Mouse (Mus musculus): ENCODE data around the gene Gm5089. TPM values are rescaled to one million over a fixed set of nuclear protein-coding genes. Genes with fewer than 3 reads are reported as not detected.

The Gm5089 gene
- polyA plus RNA-seq, 2 experiments = not detected

- Histone ChIP-seq H3K27ac (no peak overlapping the region), H3K4me3 (ENCODE audit: insufficient read depth in 1 of 2, low read depth in 2 of 2, low read length in 2 of 2) (no peak overlapping the region), H3K9me3 (ENCODE audit: control insufficient read depth, low read length) (no peaks in the 10 kb centered on the region), H3K9ac (replicated peaks) (no peak overlapping the region), H3K36me3 (replicated peaks; ENCODE audit: control insufficient read depth, insufficient read depth, low read depth) (no peaks in the 10 kb centered on the region), H3K4me1 (replicated peaks; ENCODE audit: control insufficient read depth in 2 of 2, insufficient read depth in 2 of 2, low read length in 1 of 2) (no peaks in the 10 kb centered on the region), H3K4me2 (ENCODE audit: low read depth) (no peak overlapping the region), H3K27me3 (ENCODE audit: control insufficient read depth, insufficient read depth, low read length) (no peaks in the 10 kb centered on the region)
- WGBS (ENCODE audit: insufficient replicate concordance) = 77% methylated on average over 17 of the region's 17 CpGs
- ATAC-seq (ENCODE audit: insufficient read depth) (no peak), DNase-seq (ENCODE audit: low read depth in 3 of 3, low spot score in 3 of 3) (no peak)
- TF ChIP-seq EP300 (IDR thresholded peaks at IDR 0.05; ENCODE audit: low read depth) (no peak), CTCF (IDR thresholded peaks at IDR 0.05; ENCODE audit: low read depth) (no peak)
Observed at GRCm38 (mm10) chr14:122386281-122387130, 64.4 kb downstream of the Gm5089 start.

GRCm38 (mm10) chr14:122385758-122386157 lies 65.2 kb downstream of the Gm5089 start:
- 77% methylated on average over 5 of the region's 5 CpGs for WGBS (ENCODE audit: insufficient replicate concordance)
- DNase-seq (ENCODE audit: low read depth in 3 of 3, low spot score in 3 of 3) (no peak), ATAC-seq (ENCODE audit: insufficient read depth) (no peak)
- no peak overlapping the region for H3K9ac ChIP-seq (replicated peaks)
- no peak overlapping the region for H3K27ac ChIP-seq
- no peak overlapping the region for H3K4me2 ChIP-seq (ENCODE audit: low read depth)
- H3K4me1 ChIP-seq (replicated peaks; ENCODE audit: control insufficient read depth in 2 of 2, insufficient read depth in 2 of 2, low read length in 1 of 2) = no peaks in the 10 kb centered on the region
- H3K4me3 ChIP-seq (ENCODE audit: insufficient read depth in 1 of 2, low read depth in 2 of 2, low read length in 2 of 2) = no peak overlapping the region
- no peaks in the 10 kb centered on the region for H3K27me3 ChIP-seq (ENCODE audit: control insufficient read depth, insufficient read depth, low read length)
- no peaks in the 10 kb centered on the region for H3K9me3 ChIP-seq (ENCODE audit: control insufficient read depth, low read length)
- no peaks in the 10 kb centered on the region for H3K36me3 ChIP-seq (replicated peaks; ENCODE audit: control insufficient read depth, insufficient read depth, low read depth)
- TF ChIP-seq EP300 (IDR thresholded peaks at IDR 0.05; ENCODE audit: low read depth) (no peak), CTCF (IDR thresholded peaks at IDR 0.05; ENCODE audit: low read depth) (no peak)

DNA sequence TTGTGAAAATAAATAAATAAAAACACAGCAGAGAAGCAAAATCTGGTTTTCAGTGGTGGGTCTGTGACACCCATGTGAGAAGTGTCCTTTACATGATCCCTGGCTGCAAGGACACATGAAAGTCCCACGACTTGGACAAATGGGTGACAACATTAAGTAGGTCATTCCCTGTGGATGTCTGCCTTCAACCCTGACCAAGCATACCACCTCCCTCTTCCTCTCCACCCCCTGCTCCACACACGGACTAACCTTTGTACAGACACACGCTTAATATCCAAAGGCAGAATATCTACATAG lies 65.7 kb downstream of the Gm5089 start:
- no peak for TF ChIP-seq CTCF (IDR thresholded peaks at IDR 0.05; ENCODE audit: low read depth)
- no peak for TF ChIP-seq EP300 (IDR thresholded peaks at IDR 0.05; ENCODE audit: low read depth)
- H3K27ac ChIP-seq = no peak overlapping the region
- no peaks in the 10 kb centered on the region for H3K27me3 ChIP-seq (ENCODE audit: control insufficient read depth, insufficient read depth, low read length)
- no peak overlapping the region for H3K4me2 ChIP-seq (ENCODE audit: low read depth)
- no peaks in the 10 kb centered on the region for H3K4me1 ChIP-seq (replicated peaks; ENCODE audit: control insufficient read depth in 2 of 2, insufficient read depth in 2 of 2, low read length in 1 of 2)
- DNase-seq (ENCODE audit: low read depth in 3 of 3, low spot score in 3 of 3) = no peak
- no peak overlapping the region for H3K4me3 ChIP-seq (ENCODE audit: insufficient read depth in 1 of 2, low read depth in 2 of 2, low read length in 2 of 2)
- no peak overlapping the region for H3K9ac ChIP-seq (replicated peaks)
- no peak for ATAC-seq (ENCODE audit: insufficient read depth)
- no peaks in the 10 kb centered on the region for H3K9me3 ChIP-seq (ENCODE audit: control insufficient read depth, low read length)
- no peaks in the 10 kb centered on the region for H3K36me3 ChIP-seq (replicated peaks; ENCODE audit: control insufficient read depth, insufficient read depth, low read depth)
- 62% methylated on average over 3 of the region's 3 CpGs for WGBS (ENCODE audit: insufficient replicate concordance)

Other genes with a start within 250 kb of the Gm5089 start
- 0.01 TPM in 1 of 2 replicates, not detected in the other for gene Zic5, start 14.6 kb upstream of the Gm5089 start, polyA plus RNA-seq (2012; rRNA removed)
- gene Zic5, start 14.6 kb upstream of the Gm5089 start, polyA plus RNA-seq (2014; fragmentation: Nextera tagmentation; extraction: Ambion mirVana) = not detected in 2 replicates
- gene Zic2, start 24.3 kb upstream of the Gm5089 start, polyA plus RNA-seq (2012; rRNA removed) = 0.02 and 0.03 TPM in 2 replicates
- gene Zic2, start 24.3 kb upstream of the Gm5089 start, polyA plus RNA-seq (2014; fragmentation: Nextera tagmentation; extraction: Ambion mirVana) = not detected in 2 replicates
- gene Gm10837, start 39.5 kb upstream of the Gm5089 start, polyA plus RNA-seq (2012; rRNA removed) = not detected in 2 replicates
- not detected in 2 replicates for gene Gm10837, start 39.5 kb upstream of the Gm5089 start, polyA plus RNA-seq (2014; fragmentation: Nextera tagmentation; extraction: Ambion mirVana)
- 5.9 and 8.9 TPM in 2 replicates for gene Pcca, start 83.2 kb upstream of the Gm5089 start, polyA plus RNA-seq (2012; rRNA removed)
- 9.8 and 11.1 TPM in 2 replicates for gene Pcca, start 83.2 kb upstream of the Gm5089 start, polyA plus RNA-seq (2014; fragmentation: Nextera tagmentation; extraction: Ambion mirVana)